Mouse (Mus musculus): Measurements from ENCODE around the gene Ugt3a2.

Ugt3a2 gene

GRCm38 (mm10) chr15:9335341-9335740 lies at the start of gene Ugt3a2:
TSS of gene Ugt3a2 (plus strand) at chr15:9335550.
- DNase-seq (ENCODE audit: extremely low spot score, low spot score): no peak

- no peak for DNase-seq (ENCODE audit: extremely low spot score, low spot score)
Measured at GRCm38 (mm10) chr15:9289660-9290059, 45.7 kb upstream of the Ugt3a2 start.

GRCm38 (mm10) chr15:9305978-9306692 lies 29.2 kb upstream of the Ugt3a2 start:
- no peak for DNase-seq (ENCODE audit: extremely low spot score, low spot score)

- DNase-seq (ENCODE audit: extremely low spot score, low spot score): no peak
Measured at GRCm38 (mm10) chr15:9334596-9334995, 754 bp upstream of the Ugt3a2 start.

- no peak for DNase-seq (ENCODE audit: extremely low spot score, low spot score)
Measured at GRCm38 (mm10) chr15:9336616-9337015, 1.3 kb downstream of the Ugt3a2 start.

- DNase-seq (ENCODE audit: extremely low spot score, low spot score): no peak
Measured at GRCm38 (mm10) chr15:9337021-9337420, 1.7 kb downstream of the Ugt3a2 start.

- no peak for DNase-seq (ENCODE audit: extremely low spot score, low spot score)
Measured at GRCm38 (mm10) chr15:9348739-9349138, 13.4 kb downstream of the Ugt3a2 start.

GRCm38 (mm10) chr15:9362801-9363200 lies 27.5 kb downstream of the Ugt3a2 start:
- no peak for DNase-seq (ENCODE audit: extremely low spot score, low spot score)

- DNase-seq (ENCODE audit: extremely low spot score, low spot score): no peak
Measured at GRCm38 (mm10) chr15:9368774-9369173, 33.4 kb downstream of the Ugt3a2 start.

GRCm38 (mm10) chr15:9376281-9376680 lies 40.9 kb downstream of the Ugt3a2 start:
- DNase-seq (ENCODE audit: extremely low spot score, low spot score): no peak

- no peak for DNase-seq (ENCODE audit: extremely low spot score, low spot score)
Measured at GRCm38 (mm10) chr15:9409475-9409874, 74.1 kb downstream of the Ugt3a2 start.

Data from neural tube, embryonic 10.5 days (tissue).